Mouse (Mus musculus) urinary bladder, postnatal 25 days (tissue): Measurements from ENCODE around the gene Cryzl1.
"Not testable (repeated sequence)": the region's sequence is repeated elsewhere in the genome, so short reads cannot be mapped to it uniquely, and the experiment has no call there.

ENCODE experiments used
- DNase-seq: peaks from one replicate; pipeline ENCODE4 v3.0.0; 2022; ENCODE audit warnings: low spot score

Cryzl1 gene

GRCm38 (mm10) chr16:91645420-91645819 lies 83.4 kb downstream of the Cryzl1 start:
- DNase-seq, result not testable (repeated sequence)

- no peak for DNase-seq
Observed at GRCm38 (mm10) chr16:91644901-91645300, 83.9 kb downstream of the Cryzl1 start.

DNA sequence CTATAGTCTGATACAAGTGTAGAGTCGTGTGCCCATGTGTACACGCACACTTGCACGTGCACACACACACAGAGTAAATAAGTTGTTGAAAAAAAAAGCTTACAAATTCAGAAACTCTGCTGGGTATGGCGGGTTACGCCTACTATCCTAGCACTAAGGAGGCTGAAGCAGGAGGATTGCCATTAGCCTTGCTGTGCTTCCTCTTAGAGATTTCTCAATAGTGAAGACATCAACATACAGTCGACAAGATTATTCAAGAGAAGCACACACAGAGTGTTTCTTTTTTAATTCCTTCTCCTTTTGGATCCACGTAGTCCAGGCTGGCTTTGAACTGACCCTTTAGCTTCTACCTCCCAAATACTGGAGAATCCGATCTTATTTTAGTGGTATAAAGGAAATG lies 88.6 kb downstream of the Cryzl1 start:
- DNase-seq, result no peak

- DNase-seq, result no peak
Observed at GRCm38 (mm10) chr16:91639636-91640035, 89.1 kb downstream of the Cryzl1 start.
